Mouse (Mus musculus) neural tube, embryonic 15.5 days (tissue): ENCODE measurements around the gene Als2cr12. TPM values are rescaled to one million over a fixed set of nuclear protein-coding genes. Genes with fewer than 3 reads are reported as not detected.
A peak's percentile ranks its signal among the peaks of the same experiment; 100 is the strongest.
"Not testable (repeated sequence)": the region's sequence is repeated elsewhere in the genome, so short reads cannot be mapped to it uniquely, and the experiment has no call there.

Source experiments
- ATAC-seq: fragments of 200-750 bp; cut with Nextera tagmentation; 2 replicates; pipeline ENCODE4 v1.8.0; 2017; ENCODE audit warnings: mild to moderate bottlenecking, moderate TSS enrichment, moderate library complexity; ENCODE audit not compliant: low FRiP score
- H3K27ac ChIP-seq: fragments of 300-500 bp; sonication (generic); replicated peaks from 2 replicates; pipeline ENCODE4 v1.5.1; 2015; ENCODE audit warnings: mild to moderate bottlenecking, inconsistent platforms
- H3K27me3 ChIP-seq: fragments of 300-500 bp; sonication (generic); replicated peaks from 2 replicates; pipeline ENCODE4 v1.6.1; 2015; ENCODE audit warnings: inconsistent platforms
- H3K36me3 ChIP-seq: fragments of 300-500 bp; sonication (generic); 2 replicates; pipeline ENCODE4 v1.6.1; 2015; ENCODE audit warnings: inconsistent platforms
- H3K4me1 ChIP-seq: fragments of 300-500 bp; sonication (generic); 2 replicates; pipeline ENCODE4 v1.6.1; 2015; ENCODE audit warnings: inconsistent platforms
- H3K4me2 ChIP-seq: fragments of 300-500 bp; sonication (generic); 2 replicates; pipeline ENCODE4 v1.6.1; 2015; ENCODE audit warnings: inconsistent platforms, mild to moderate bottlenecking, moderate library complexity
- H3K4me3 ChIP-seq: fragments of 300-500 bp; sonication (generic); replicated peaks from 2 replicates; pipeline ENCODE4 v1.5.1; 2015; ENCODE audit warnings: mild to moderate bottlenecking, inconsistent platforms
- H3K9ac ChIP-seq: fragments of 300-500 bp; sonication (generic); replicated peaks from 2 replicates; pipeline ENCODE4 v1.6.1; 2015; ENCODE audit warnings: mild to moderate bottlenecking, inconsistent platforms
- H3K9me3 ChIP-seq: fragments of 300-500 bp; sonication (generic); replicated peaks from 2 replicates; pipeline ENCODE4 v1.6.1; 2016; ENCODE audit warnings: inconsistent platforms
- WGBS: fragments of 180-500 bp; shearing (Covaris S2); methylation state at CpG from one replicate; pipeline ENCODE4 v1.1.7; 2015; ENCODE audit warnings: mixed read lengths; 5-methylcytosine and 5-hydroxymethylcytosine counted together
- polyA plus RNA-seq: library from polyadenylated mRNA; unstranded; fragments of >200 nt; fragmentation: Nextera tagmentation; extraction: Ambion mirVana; gene quantifications from 2 replicates; pipeline ENCODE4 v1.2.1, GENCODE M21; 2015

Gene Als2cr12
- polyA plus RNA-seq, 1 experiment from 2014 or later, result not detected

GRCm38 (mm10) chr1:58700580-58701162 is 4.9 kb upstream of the Als2cr12 start:
- not testable (repeated sequence) for H3K36me3 ChIP-seq, ATAC-seq, H3K27ac ChIP-seq, H3K9ac ChIP-seq, H3K9me3 ChIP-seq, H3K4me1 ChIP-seq, H3K4me3 ChIP-seq, H3K27me3 ChIP-seq, H3K4me2 ChIP-seq
- WGBS, result 74% methylated on average over 5 of the region's 5 CpGs

- Histone ChIP-seq H3K27me3 (no peaks in the 10 kb centered on the region), H3K9ac (no peak overlapping the region), H3K27ac (no peak overlapping the region), H3K4me2 (no peak overlapping the region), H3K36me3 (no peaks in the 10 kb centered on the region), H3K9me3 (no peaks in the 10 kb centered on the region), H3K4me3 (no peak overlapping the region), H3K4me1 (no peaks in the 10 kb centered on the region)
- WGBS, result 79% methylated on average over 3 of the region's 3 CpGs
- ATAC-seq, result no peak
Measured at GRCm38 (mm10) chr1:58699988-58700387, 4.2 kb upstream of the Als2cr12 start.

DNA sequence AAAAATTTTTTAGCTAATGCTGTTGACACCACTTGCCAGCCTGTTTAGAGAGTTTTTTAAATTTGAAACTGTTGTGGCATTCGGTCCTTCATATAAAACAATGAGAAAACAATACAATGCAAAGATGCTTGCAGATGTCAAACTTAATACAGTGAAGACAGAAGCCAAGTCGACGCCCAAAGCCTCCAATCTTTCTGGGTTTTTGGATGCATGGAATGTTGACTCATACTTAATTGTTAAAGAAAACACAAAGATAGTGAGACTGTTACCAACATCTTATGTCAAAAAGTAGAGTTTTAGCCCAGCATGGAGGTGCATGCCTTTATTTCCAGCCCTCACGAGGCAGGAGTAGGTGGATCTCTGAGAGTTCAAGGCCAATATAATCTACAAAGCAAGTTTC is 3.0 kb upstream of the Als2cr12 start:
- Histone ChIP-seq H3K4me2 (no peak overlapping the region), H3K27me3 (no peaks in the 10 kb centered on the region), H3K9me3 (no peaks in the 10 kb centered on the region), H3K4me1 (no peaks in the 10 kb centered on the region), H3K4me3 (no peak overlapping the region), H3K36me3 (no peaks in the 10 kb centered on the region), H3K27ac (no peak overlapping the region), H3K9ac (no peak overlapping the region)
- 89% methylated on average over 4 of the region's 4 CpGs for WGBS
- no peak for ATAC-seq

DNA sequence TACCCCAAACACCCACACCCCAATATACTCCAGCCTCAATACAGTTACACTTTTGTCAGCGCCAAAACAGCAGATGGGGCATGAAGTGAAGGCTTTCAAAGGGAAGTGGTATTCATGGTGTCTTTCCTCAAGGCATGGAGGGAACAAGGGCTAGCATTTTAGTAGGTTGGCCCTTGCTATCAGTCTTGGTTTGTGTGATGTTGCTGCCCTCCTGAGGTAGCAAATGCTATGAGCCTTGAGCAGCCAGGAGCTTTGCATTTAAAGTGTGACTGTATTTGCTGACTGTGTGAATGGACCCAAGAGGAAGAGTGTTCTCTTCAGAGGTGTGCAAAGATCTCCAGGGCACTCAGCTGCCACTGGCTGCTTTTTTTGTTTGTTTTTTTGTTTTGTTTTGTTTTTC is 1.8 kb upstream of the Als2cr12 start:
- not testable (repeated sequence) for H3K4me2 ChIP-seq, H3K27ac ChIP-seq, H3K9me3 ChIP-seq, H3K36me3 ChIP-seq, H3K9ac ChIP-seq, H3K27me3 ChIP-seq, H3K4me1 ChIP-seq, H3K4me3 ChIP-seq
- peak; percentile 79; the same call in 1 of the 2 replicates for ATAC-seq
- 78% methylated on average over 1 of the region's 1 CpGs for WGBS

GRCm38 (mm10) chr1:58693696-58694095 is 2.1 kb downstream of the Als2cr12 start:
- Histone ChIP-seq H3K9me3 (no peaks in the 10 kb centered on the region), H3K36me3 (no peaks in the 10 kb centered on the region), H3K4me2 (no peak overlapping the region), H3K9ac (no peak overlapping the region), H3K27ac (no peak overlapping the region), H3K4me1 (no peaks in the 10 kb centered on the region), H3K4me3 (no peak overlapping the region), H3K27me3 (no peaks in the 10 kb centered on the region)
- no peak for ATAC-seq
- 72% methylated on average over 1 of the region's 1 CpGs for WGBS

DNA sequence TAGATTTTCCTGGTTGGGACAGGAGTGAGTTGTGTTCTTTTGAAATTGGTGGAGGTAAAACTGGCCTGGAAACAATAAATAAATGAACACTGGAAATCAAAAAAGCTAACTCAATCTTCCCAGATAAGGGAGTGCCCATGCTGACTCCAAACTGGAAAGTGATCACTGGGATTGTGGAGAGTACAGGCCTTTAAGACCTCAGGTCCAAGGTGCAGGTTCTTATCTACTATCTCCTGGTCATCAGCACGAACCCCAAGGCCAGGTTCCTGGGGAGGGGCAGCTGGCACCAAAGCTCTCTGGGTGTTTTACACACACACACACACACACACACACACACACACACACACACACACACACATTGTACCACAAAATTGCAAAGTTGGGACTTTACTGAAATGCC is 4.1 kb downstream of the Als2cr12 start:
- H3K27ac ChIP-seq, H3K36me3 ChIP-seq, H3K4me3 ChIP-seq, H3K9ac ChIP-seq, ATAC-seq, H3K27me3 ChIP-seq, H3K4me1 ChIP-seq, H3K4me2 ChIP-seq, H3K9me3 ChIP-seq: not testable (repeated sequence)
- WGBS, result 70% methylated on average over 1 of the region's 1 CpGs

DNA sequence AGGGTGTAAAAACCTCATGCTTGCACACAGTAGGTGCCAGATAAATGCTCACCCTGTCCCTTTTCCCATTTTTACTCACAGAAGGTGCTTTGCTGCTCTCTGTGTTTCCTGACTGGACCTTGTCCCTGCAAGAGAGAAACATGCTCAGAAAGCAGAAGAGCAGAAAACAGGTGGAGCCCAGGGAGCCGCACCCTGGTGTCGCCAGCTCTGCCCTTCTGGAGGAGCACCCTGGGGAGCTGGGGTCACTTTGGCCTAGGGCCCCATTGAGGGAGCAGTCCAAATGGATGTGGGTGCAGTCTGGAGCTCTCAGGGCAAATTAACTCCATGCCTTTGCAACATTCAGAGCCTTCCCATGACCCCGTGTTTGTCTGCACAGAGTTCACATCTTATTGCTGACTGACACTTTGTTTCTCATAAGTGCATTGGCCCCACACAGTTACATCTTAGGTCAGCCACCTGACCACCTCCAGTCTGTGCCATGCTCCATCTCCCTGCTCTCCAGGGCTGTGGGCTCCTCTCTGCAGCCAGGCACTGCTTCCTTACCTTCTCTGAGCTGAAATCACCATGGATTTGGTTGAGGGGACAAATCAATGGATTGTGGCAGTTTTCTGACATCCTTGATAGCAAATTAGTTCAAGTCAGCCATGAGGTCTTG is 4.8 kb downstream of the Als2cr12 start:
- not testable (repeated sequence) for H3K27me3 ChIP-seq, H3K4me1 ChIP-seq, H3K27ac ChIP-seq, H3K36me3 ChIP-seq, H3K4me2 ChIP-seq, H3K9me3 ChIP-seq, ATAC-seq, H3K4me3 ChIP-seq, H3K9ac ChIP-seq
- WGBS, result 56% methylated on average over 2 of the region's 3 CpGs

GRCm38 (mm10) chr1:58690006-58690744 is 5.6 kb downstream of the Als2cr12 start:
- H3K36me3 ChIP-seq, result no peaks in the 10 kb centered on the region
- WGBS, result 68% methylated on average over 6 of the region's 6 CpGs
- H3K9me3 ChIP-seq, result no peaks in the 10 kb centered on the region
- no peak overlapping the region for H3K4me3 ChIP-seq
- no peak for ATAC-seq
- H3K27ac ChIP-seq, result no peak overlapping the region
- no peaks in the 10 kb centered on the region for H3K4me1 ChIP-seq
- no peaks in the 10 kb centered on the region for H3K27me3 ChIP-seq
- no peak overlapping the region for H3K4me2 ChIP-seq
- no peak overlapping the region for H3K9ac ChIP-seq

- H3K4me1 ChIP-seq, result no peaks in the 10 kb centered on the region
- WGBS, result 80% methylated on average over 1 of the region's 1 CpGs
- no peaks in the 10 kb centered on the region for H3K36me3 ChIP-seq
- H3K27ac ChIP-seq, result no peak overlapping the region
- no peaks in the 10 kb centered on the region for H3K9me3 ChIP-seq
- no peaks in the 10 kb centered on the region for H3K27me3 ChIP-seq
- no peak overlapping the region for H3K4me2 ChIP-seq
- H3K9ac ChIP-seq, result no peak overlapping the region
- no peak for ATAC-seq
- H3K4me3 ChIP-seq, result no peak overlapping the region
Measured at GRCm38 (mm10) chr1:58689426-58689825, 6.4 kb downstream of the Als2cr12 start.

GRCm38 (mm10) chr1:58678412-58678811 is 17.4 kb downstream of the Als2cr12 start:
- ATAC-seq, H3K27ac ChIP-seq, H3K4me2 ChIP-seq, H3K4me3 ChIP-seq, H3K36me3 ChIP-seq, H3K4me1 ChIP-seq, H3K9ac ChIP-seq, H3K9me3 ChIP-seq, H3K27me3 ChIP-seq: not testable (repeated sequence)
- 77% methylated on average over 5 of the region's 5 CpGs for WGBS

- no peaks in the 10 kb centered on the region for H3K36me3 ChIP-seq
- H3K27ac ChIP-seq, result no peak overlapping the region
- H3K9ac ChIP-seq, result no peak overlapping the region
- WGBS, result 87% methylated on average over 1 of the region's 1 CpGs
- H3K4me1 ChIP-seq, result no peaks in the 10 kb centered on the region
- no peak overlapping the region for H3K4me2 ChIP-seq
- H3K27me3 ChIP-seq, result no peaks in the 10 kb centered on the region
- no peak overlapping the region for H3K4me3 ChIP-seq
- no peaks in the 10 kb centered on the region for H3K9me3 ChIP-seq
- ATAC-seq, result no peak
Measured at GRCm38 (mm10) chr1:58677575-58677974, 18.2 kb downstream of the Als2cr12 start.

DNA sequence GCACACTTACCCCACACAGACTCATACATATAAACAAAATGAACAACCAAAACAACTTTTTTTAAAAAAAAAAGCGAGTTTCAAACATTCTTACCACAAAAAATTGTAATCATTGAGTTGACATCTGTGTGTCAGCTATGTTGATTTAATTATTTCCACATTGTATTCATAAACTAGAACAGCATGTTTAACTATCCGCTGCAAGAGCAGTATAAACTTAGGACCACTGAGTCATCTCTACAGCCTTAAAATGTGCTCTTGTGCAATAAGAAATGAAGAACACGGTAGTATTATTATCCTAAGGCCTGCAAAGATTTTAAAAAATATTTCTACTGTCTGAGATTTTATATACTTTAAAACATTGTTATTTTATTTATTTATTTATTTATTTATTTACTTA is 20.8 kb downstream of the Als2cr12 start:
- 89% methylated on average over 3 of the region's 3 CpGs for WGBS
- Histone ChIP-seq H3K4me3 (no peak overlapping the region), H3K36me3 (no peaks in the 10 kb centered on the region), H3K4me2 (no peak overlapping the region), H3K27ac (no peak overlapping the region), H3K9ac (no peak overlapping the region), H3K9me3 (no peaks in the 10 kb centered on the region), H3K4me1 (no peaks in the 10 kb centered on the region), H3K27me3 (no peaks in the 10 kb centered on the region)
- ATAC-seq, result no peak
